Mouse (Mus musculus) stomach, postnatal 0 days (tissue): ENCODE measurements around the gene Nfatc4.

Experiments
- CTCF ChIP-seq: IDR thresholded peaks from 2 replicates; pipeline ENCODE4 v1.5.1; 2016; ENCODE audit warnings: antibody characterized with exemption, low read depth, mild to moderate bottlenecking, moderate library complexity
- EP300 ChIP-seq: optimal IDR thresholded peaks from 2 replicates; pipeline ENCODE3; 2016; ENCODE audit warnings: antibody characterized with exemption

- TF ChIP-seq EP300 = no peak
- TF ChIP-seq CTCF = no peak
Measured at GRCm38 (mm10) chr14:55779656-55780055, 43.3 kb upstream of the Nfatc4 start.
